Mouse (Mus musculus) midbrain, postnatal 0 days (tissue): Measurements from ENCODE around the gene Ttll11. TPM values are rescaled to one million over a fixed set of nuclear protein-coding genes. Genes with fewer than 3 reads are reported as not detected.

Experiments
- ATAC-seq: fragments of 200-750 bp; cut with Nextera tagmentation; 2 replicates; pipeline ENCODE4 v1.8.0; 2017; ENCODE audit warnings: moderate number of reproducible peaks, mild to moderate bottlenecking, moderate TSS enrichment, moderate library complexity; ENCODE audit not compliant: low FRiP score
- DNase-seq: peaks from one replicate; pipeline ENCODE4 v3.0.0-alpha.2; 2015; ENCODE audit warnings: low spot score
- H3K27ac ChIP-seq: fragments of 300-500 bp; sonication (generic); 2 replicates; pipeline ENCODE4 v1.5.1; 2014; ENCODE audit warnings: low read depth, mild to moderate bottlenecking, low read length, mixed read lengths
- H3K27me3 ChIP-seq: fragments of 300-500 bp; sonication (generic); 2 replicates; pipeline ENCODE4 v1.6.1; 2014; ENCODE audit warnings: low read length, control low read depth, mixed read lengths; ENCODE audit not compliant: insufficient read depth
- H3K36me3 ChIP-seq: fragments of 300-500 bp; sonication (generic); 2 replicates; pipeline ENCODE4 v1.6.1; 2014; ENCODE audit warnings: low read length, control low read depth, mixed read lengths; ENCODE audit not compliant: insufficient read depth
- H3K4me1 ChIP-seq: fragments of 300-500 bp; sonication (generic); 2 replicates; pipeline ENCODE4 v1.6.1; 2014; ENCODE audit warnings: mild to moderate bottlenecking, control low read depth, antibody characterized with exemption, low read length, mixed read lengths; ENCODE audit not compliant: insufficient read depth
- H3K4me2 ChIP-seq: fragments of 300-500 bp; sonication (generic); 2 replicates; pipeline ENCODE4 v1.6.1; 2014; ENCODE audit warnings: low read depth, mild to moderate bottlenecking, low read length, mixed read lengths; ENCODE audit not compliant: poor library complexity, severe bottlenecking
- H3K4me3 ChIP-seq: fragments of 300-500 bp; sonication (generic); 2 replicates; pipeline ENCODE4 v1.5.1; 2014; ENCODE audit warnings: low read depth, mild to moderate bottlenecking, low read length, moderate library complexity
- H3K9ac ChIP-seq: fragments of 300-500 bp; sonication (generic); replicated peaks from 2 replicates; pipeline ENCODE4 v1.6.1; 2014; ENCODE audit warnings: mild to moderate bottlenecking, low read length, moderate library complexity, mixed read lengths; ENCODE audit not compliant: poor library complexity, severe bottlenecking
- H3K9me3 ChIP-seq: fragments of 300-500 bp; sonication (generic); 2 replicates; pipeline ENCODE4 v1.6.1; 2016; ENCODE audit warnings: low read length, control low read depth
- CTCF ChIP-seq: IDR thresholded peaks from 2 replicates; pipeline ENCODE4 v1.5.1; 2016; ENCODE audit warnings: antibody characterized with exemption, mild to moderate bottlenecking
- WGBS: fragments of 180-500 bp; shearing (Covaris S2); extraction: QIAGEN DNeasy Blood & Tissue Kit; methylation state at CpG from one replicate; pipeline ENCODE4 v1.1.7; 2014; 5-methylcytosine and 5-hydroxymethylcytosine counted together
- polyA plus RNA-seq: library from polyadenylated mRNA; unstranded; fragments of >200 nt; fragmentation: Nextera tagmentation; extraction: Ambion mirVana; gene quantifications from 2 replicates; pipeline ENCODE4 v1.2.1, GENCODE M21; 2015
- total RNA-seq: library from RNA; depleted of rRNA; stranded (reverse); fragments of >200 nt; gene quantifications from 2 replicates; pipeline ENCODE4 v1.2.3, GENCODE M21; 2014

Gene Ttll11
- total and polyA plus RNA-seq, 2 experiments from 2014 or later, result 7.8 to 15.8 TPM

- Histone ChIP-seq H3K27me3 (no peaks in the 10 kb centered on the region), H3K27ac (no peak overlapping the region), H3K9ac (no peak overlapping the region), H3K9me3 (no peaks in the 10 kb centered on the region), H3K36me3 (no peaks in the 10 kb centered on the region), H3K4me1 (no peaks in the 10 kb centered on the region), H3K4me2 (no peak overlapping the region), H3K4me3 (no peak overlapping the region)
- no peak for ATAC-seq
- peak; percentile 6 for DNase-seq
- 82% methylated on average over 6 of the region's 6 CpGs for whole genome bisulfite sequencing
- TF ChIP-seq CTCF, result no peak
Measured at GRCm38 (mm10) chr2:35928133-35928532, 51.6 kb downstream of the Ttll11 start.

- DNase-seq, result no peak
- no peak for ATAC-seq
- WGBS, result 80% methylated on average over 4 of the region's 4 CpGs
- Histone ChIP-seq H3K9me3 (no peaks in the 10 kb centered on the region), H3K36me3 (no peaks in the 10 kb centered on the region), H3K9ac (no peak overlapping the region), H3K4me2 (no peak overlapping the region), H3K4me1 (no peaks in the 10 kb centered on the region), H3K27ac (no peak overlapping the region), H3K27me3 (no peaks in the 10 kb centered on the region), H3K4me3 (no peak overlapping the region)
- no peak for TF ChIP-seq CTCF
Measured at GRCm38 (mm10) chr2:35924947-35925346, 54.8 kb downstream of the Ttll11 start.

DNA sequence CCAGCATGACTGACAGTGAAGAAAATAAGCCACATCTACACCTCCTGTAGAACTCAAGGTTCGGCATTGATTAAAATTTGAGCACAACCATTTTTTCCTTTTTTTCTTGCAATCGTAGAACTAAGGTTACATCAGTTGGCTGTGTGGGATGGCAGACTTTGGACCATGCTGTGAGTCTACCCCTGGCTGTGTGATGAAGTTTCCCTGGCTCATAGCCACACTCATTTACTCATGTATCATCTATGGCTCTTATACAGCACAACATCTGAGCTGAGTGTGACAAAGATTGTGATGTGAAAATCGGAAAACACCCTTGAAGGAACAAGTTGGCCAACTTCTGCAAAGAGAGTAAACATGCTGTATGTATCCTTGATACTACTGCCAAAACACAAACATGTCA, 56.8 kb downstream of the Ttll11 start:
- Histone ChIP-seq H3K36me3 (no peaks in the 10 kb centered on the region), H3K27ac (no peak overlapping the region), H3K27me3 (no peaks in the 10 kb centered on the region), H3K4me2 (no peak overlapping the region), H3K4me1 (no peaks in the 10 kb centered on the region), H3K4me3 (no peak overlapping the region), H3K9me3 (no peaks in the 10 kb centered on the region), H3K9ac (no peak overlapping the region)
- TF ChIP-seq CTCF, result no peak
- no peak for DNase-seq
- ATAC-seq, result no peak
- 88% methylated on average over 3 of the region's 3 CpGs for WGBS

- 80% methylated on average over 4 of the region's 4 CpGs for WGBS
- no peaks in the 10 kb centered on the region for H3K36me3 ChIP-seq
- DNase-seq (no peak), ATAC-seq (no peak)
- no peak overlapping the region for H3K4me2 ChIP-seq
- no peak overlapping the region for H3K27ac ChIP-seq
- H3K9me3 ChIP-seq, result no peaks in the 10 kb centered on the region
- no peak overlapping the region for H3K4me3 ChIP-seq
- no peak for TF ChIP-seq CTCF
- H3K4me1 ChIP-seq, result no peaks in the 10 kb centered on the region
- H3K27me3 ChIP-seq, result no peaks in the 10 kb centered on the region
- H3K9ac ChIP-seq, result no peak overlapping the region
Measured at GRCm38 (mm10) chr2:35912090-35912489, 67.6 kb downstream of the Ttll11 start.

- H3K36me3 ChIP-seq, result no peaks in the 10 kb centered on the region
- no peaks in the 10 kb centered on the region for H3K4me1 ChIP-seq
- no peak overlapping the region for H3K9ac ChIP-seq
- WGBS, result 85% methylated on average over 1 of the region's 1 CpGs
- no peak overlapping the region for H3K27ac ChIP-seq
- H3K4me3 ChIP-seq, result no peak overlapping the region
- H3K4me2 ChIP-seq, result no peak overlapping the region
- TF ChIP-seq CTCF, result no peak
- H3K27me3 ChIP-seq, result no peaks in the 10 kb centered on the region
- no peak for ATAC-seq
- no peak for DNase-seq
- no peaks in the 10 kb centered on the region for H3K9me3 ChIP-seq
Measured at GRCm38 (mm10) chr2:35911675-35912074, 68.0 kb downstream of the Ttll11 start.

DNA sequence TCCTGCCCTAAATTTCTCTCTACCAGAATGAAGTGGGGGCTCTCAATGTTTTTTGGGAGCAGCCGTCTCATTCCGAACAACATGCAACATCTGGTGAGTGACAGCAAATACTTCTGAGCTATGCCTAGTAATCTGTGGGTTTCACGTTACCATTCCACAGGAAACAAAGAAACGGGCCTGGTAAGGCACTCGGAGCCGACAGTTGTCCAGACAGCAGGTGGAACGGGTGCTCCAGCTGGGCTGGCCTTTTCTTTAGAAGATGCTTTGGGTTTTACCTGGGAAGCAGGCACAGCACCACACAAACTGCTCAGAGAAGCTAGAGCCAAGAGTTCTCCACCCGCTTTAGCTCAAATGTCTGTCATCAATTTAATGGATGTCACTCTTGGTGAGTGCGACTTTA, 69.0 kb downstream of the Ttll11 start:
- Histone ChIP-seq H3K4me2 (no peak overlapping the region), H3K36me3 (no peaks in the 10 kb centered on the region), H3K27ac (no peak overlapping the region), H3K9me3 (no peaks in the 10 kb centered on the region), H3K9ac (no peak overlapping the region), H3K4me3 (no peak overlapping the region), H3K4me1 (no peaks in the 10 kb centered on the region), H3K27me3 (no peaks in the 10 kb centered on the region)
- no peak for ATAC-seq
- no peak for DNase-seq
- no peak for TF ChIP-seq CTCF
- WGBS, result 64% methylated on average over 9 of the region's 9 CpGs
